Mouse (Mus musculus): Measurements from ENCODE around the gene Gm3952. TPM values are rescaled to one million over a fixed set of nuclear protein-coding genes. Genes with fewer than 3 reads are reported as not detected.

Gene Gm3952
- polyA plus RNA-seq (2016; fragmentation: Nextera tagmentation; extraction: Ambion mirVana): not detected in 2 replicates

GRCm38 (mm10) chr8:128798594-128798993 lies at the start of gene Gm3952:
Gene Gm3952, minus strand, starts transcription at chr8:128798694.
- Histone ChIP-seq H3K36me3 (no peaks in the 10 kb centered on the region), H3K4me1 (replicated peaks) (no peaks in the 10 kb centered on the region), H3K27me3 (replicated peaks) (no peaks in the 10 kb centered on the region), H3K27ac (ENCODE audit: poor library complexity, severe bottlenecking) (no peak within 1 kb of the TSS), H3K9ac (no peak within 1 kb of the TSS), H3K4me2 (no peak within 1 kb of the TSS), H3K9me3 (replicated peaks) (no peaks in the 10 kb centered on the region), H3K4me3 (no peak within 1 kb of the TSS)
- ATAC-seq (ENCODE audit: insufficient number of reproducible peaks, low FRiP score): no peak
- 68% methylated on average over 1 of the region's 1 CpGs for WGBS

DNA sequence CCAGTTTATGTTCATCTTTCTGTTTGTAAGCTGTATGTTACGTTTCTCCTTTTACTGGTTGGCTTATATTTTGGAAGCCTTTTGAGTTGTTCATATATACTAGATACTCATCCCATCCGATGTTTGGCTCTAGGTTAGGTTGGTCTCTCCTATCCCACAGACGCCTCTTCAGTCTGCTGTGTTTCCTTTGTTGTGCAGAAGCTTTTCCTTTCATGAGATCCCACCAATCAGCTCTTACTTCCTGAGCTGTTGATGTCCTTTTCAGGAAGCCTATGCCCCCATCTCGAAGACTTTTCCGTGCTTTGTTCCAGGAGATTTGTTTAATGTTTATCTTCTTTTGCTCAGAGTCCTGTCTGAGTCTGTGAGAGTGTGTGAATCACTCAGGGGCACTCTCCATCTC lies 45.3 kb upstream of the Gm3952 start:
- no peak overlapping the region for H3K4me3 ChIP-seq
- H3K4me1 ChIP-seq (replicated peaks): no peaks in the 10 kb centered on the region
- no peaks in the 10 kb centered on the region for H3K27me3 ChIP-seq (replicated peaks)
- 47% methylated on average over 5 of the region's 5 CpGs for WGBS
- ATAC-seq (ENCODE audit: insufficient number of reproducible peaks, low FRiP score): no peak
- no peak overlapping the region for H3K9ac ChIP-seq
- no peak overlapping the region for H3K27ac ChIP-seq (ENCODE audit: poor library complexity, severe bottlenecking)
- no peaks in the 10 kb centered on the region for H3K9me3 ChIP-seq (replicated peaks)
- H3K4me2 ChIP-seq: no peak overlapping the region
- H3K36me3 ChIP-seq: no peaks in the 10 kb centered on the region

- Histone ChIP-seq H3K4me1 (replicated peaks) (no peaks in the 10 kb centered on the region), H3K27me3 (replicated peaks) (no peaks in the 10 kb centered on the region), H3K9me3 (replicated peaks) (no peaks in the 10 kb centered on the region), H3K4me3 (no peak overlapping the region), H3K27ac (ENCODE audit: poor library complexity, severe bottlenecking) (no peak overlapping the region), H3K4me2 (no peak overlapping the region), H3K36me3 (no peaks in the 10 kb centered on the region), H3K9ac (no peak overlapping the region)
- no peak for ATAC-seq (ENCODE audit: insufficient number of reproducible peaks, low FRiP score)
- whole genome bisulfite sequencing: 70% methylated on average over 4 of the region's 4 CpGs
These were observed 14.0 kb upstream of the Gm3952 start for GRCm38 (mm10) chr8:128812521-128812920.

DNA sequence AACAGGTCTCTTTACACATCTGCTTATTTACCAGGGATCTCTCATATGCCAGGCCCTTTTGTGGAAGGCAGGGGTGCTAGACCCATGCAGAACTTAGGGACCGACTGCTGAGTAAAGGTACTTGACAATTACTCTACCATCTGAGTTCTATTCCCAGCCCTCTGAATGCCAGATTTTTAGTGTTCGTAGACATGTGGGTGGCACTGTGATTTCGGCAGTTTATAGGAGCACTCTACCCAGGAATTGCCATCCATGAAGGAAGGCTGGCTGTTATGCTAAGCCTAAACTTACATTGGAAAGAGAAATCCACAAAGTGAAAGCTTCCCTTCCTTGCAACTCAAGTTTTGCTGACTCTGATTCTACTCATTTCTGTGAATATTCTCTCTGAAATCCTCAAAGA lies 62.8 kb downstream of the Gm3952 start:
- H3K36me3 ChIP-seq: peaks cover 61% of the 10 kb centered on the region
- 90% methylated on average over 3 of the region's 3 CpGs for WGBS
- no peak overlapping the region for H3K9ac ChIP-seq
- H3K4me2 ChIP-seq: no peak overlapping the region
- H3K27me3 ChIP-seq (replicated peaks): no peaks in the 10 kb centered on the region
- no peaks in the 10 kb centered on the region for H3K4me1 ChIP-seq (replicated peaks)
- no peak overlapping the region for H3K27ac ChIP-seq (ENCODE audit: poor library complexity, severe bottlenecking)
- no peak for ATAC-seq (ENCODE audit: insufficient number of reproducible peaks, low FRiP score)
- H3K9me3 ChIP-seq (replicated peaks): no peaks in the 10 kb centered on the region
- no peak overlapping the region for H3K4me3 ChIP-seq

DNA sequence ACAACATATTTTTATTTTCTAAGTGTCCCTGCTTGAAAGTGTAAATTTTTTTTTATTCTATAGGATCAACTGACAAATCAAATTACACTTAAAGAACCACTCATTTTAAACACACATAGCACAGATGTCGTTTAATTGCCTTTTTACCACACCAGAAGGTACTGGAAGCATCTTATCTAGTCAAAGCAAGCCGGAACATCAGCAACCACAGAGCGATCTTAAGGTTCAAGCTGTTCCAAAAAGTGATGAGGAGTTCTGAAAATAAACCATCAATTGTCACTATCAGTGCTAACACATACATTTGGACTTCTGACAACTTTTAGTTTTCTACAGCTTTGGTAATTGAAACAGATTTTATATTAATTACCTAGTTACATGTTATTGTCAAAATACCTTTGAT lies 64.4 kb downstream of the Gm3952 start:
- Histone ChIP-seq H3K9ac (no peak overlapping the region), H3K36me3 (peaks cover 65% of the 10 kb centered on the region), H3K4me3 (no peak overlapping the region), H3K27ac (ENCODE audit: poor library complexity, severe bottlenecking) (no peak overlapping the region), H3K4me1 (replicated peaks) (no peaks in the 10 kb centered on the region), H3K9me3 (replicated peaks) (no peaks in the 10 kb centered on the region), H3K4me2 (no peak overlapping the region), H3K27me3 (replicated peaks) (no peaks in the 10 kb centered on the region)
- no peak for ATAC-seq (ENCODE audit: insufficient number of reproducible peaks, low FRiP score)
- 90% methylated on average over 3 of the region's 3 CpGs for WGBS

DNA sequence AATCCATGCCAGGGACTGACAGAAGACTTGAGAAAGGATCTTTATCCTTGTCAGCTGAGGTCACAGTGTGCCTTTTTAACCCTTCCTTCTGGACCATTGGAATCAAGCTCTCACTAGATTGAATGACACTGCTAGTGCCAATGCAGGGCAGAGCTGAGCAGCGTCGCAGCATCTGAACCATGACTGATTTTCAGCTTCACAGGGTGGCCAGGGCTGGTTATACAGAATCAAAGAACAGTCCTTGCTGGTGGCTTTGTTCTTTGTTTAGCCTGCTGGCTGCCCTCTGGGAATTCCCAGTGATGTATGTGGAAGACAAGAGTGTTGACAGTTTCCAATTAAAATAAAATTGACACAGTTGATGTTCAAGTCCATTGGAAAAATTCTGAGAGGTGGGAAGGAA lies 66.2 kb downstream of the Gm3952 start:
- no peaks in the 10 kb centered on the region for H3K27me3 ChIP-seq (replicated peaks)
- H3K27ac ChIP-seq (ENCODE audit: poor library complexity, severe bottlenecking): no peak overlapping the region
- no peaks in the 10 kb centered on the region for H3K4me1 ChIP-seq (replicated peaks)
- no peaks in the 10 kb centered on the region for H3K9me3 ChIP-seq (replicated peaks)
- ATAC-seq (ENCODE audit: insufficient number of reproducible peaks, low FRiP score): no peak
- 84% methylated on average over 2 of the region's 2 CpGs for WGBS
- H3K4me2 ChIP-seq: no peak overlapping the region
- peaks cover 57% of the 10 kb centered on the region for H3K36me3 ChIP-seq
- H3K9ac ChIP-seq: no peak overlapping the region
- no peak overlapping the region for H3K4me3 ChIP-seq

DNA sequence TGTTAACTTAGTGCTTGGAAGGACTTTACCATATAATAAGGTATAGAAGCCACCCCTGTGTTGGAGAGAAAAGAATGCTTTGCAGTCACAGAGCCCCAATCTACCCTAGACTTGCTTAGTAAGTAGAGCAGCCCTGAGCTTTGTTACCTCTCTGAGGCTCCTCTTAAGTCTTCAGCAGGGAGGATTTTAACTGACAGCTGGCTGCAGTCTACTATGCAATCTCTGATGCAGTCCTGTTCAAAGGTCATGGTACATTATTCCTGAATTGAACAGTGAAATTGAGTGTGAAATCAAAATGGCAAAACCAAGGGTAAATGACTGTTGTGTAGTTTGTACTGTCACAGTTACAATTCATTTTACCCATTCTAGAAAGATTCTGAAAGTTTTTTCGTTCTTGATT lies 71.3 kb downstream of the Gm3952 start:
- WGBS: 95% methylated on average over 1 of the region's 1 CpGs
- H3K4me1 ChIP-seq (replicated peaks): no peaks in the 10 kb centered on the region
- no peak overlapping the region for H3K4me3 ChIP-seq
- H3K9ac ChIP-seq: no peak overlapping the region
- no peak overlapping the region for H3K27ac ChIP-seq (ENCODE audit: poor library complexity, severe bottlenecking)
- H3K27me3 ChIP-seq (replicated peaks): no peaks in the 10 kb centered on the region
- peaks cover 60% of the 10 kb centered on the region for H3K36me3 ChIP-seq
- H3K4me2 ChIP-seq: no peak overlapping the region
- H3K9me3 ChIP-seq (replicated peaks): no peaks in the 10 kb centered on the region
- no peak for ATAC-seq (ENCODE audit: insufficient number of reproducible peaks, low FRiP score)

DNA sequence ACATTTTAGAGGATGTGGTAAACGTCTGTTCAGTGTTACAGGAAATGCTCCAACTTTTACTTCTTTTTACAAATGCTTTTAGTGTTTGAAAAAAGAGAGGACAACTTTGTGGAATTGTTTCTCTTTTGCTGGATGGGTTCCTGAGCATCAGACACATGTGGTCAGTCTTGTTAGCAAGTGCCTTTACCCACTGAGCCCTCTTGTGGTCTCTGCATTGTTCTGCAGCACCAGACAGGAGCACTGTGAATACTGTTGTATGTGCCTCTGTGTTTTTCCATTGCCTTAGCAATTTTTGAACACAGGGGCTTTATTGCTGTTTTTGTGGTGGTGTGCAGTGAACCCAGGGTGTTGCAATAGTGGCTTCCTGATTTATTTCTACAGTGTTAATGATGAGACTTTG lies 73.7 kb downstream of the Gm3952 start:
- H3K9me3 ChIP-seq (replicated peaks): no peaks in the 10 kb centered on the region
- WGBS: 70% methylated on average over 1 of the region's 1 CpGs
- no peak overlapping the region for H3K4me2 ChIP-seq
- no peak for ATAC-seq (ENCODE audit: insufficient number of reproducible peaks, low FRiP score)
- peaks cover 51% of the 10 kb centered on the region for H3K36me3 ChIP-seq
- H3K4me3 ChIP-seq: no peak overlapping the region
- H3K4me1 ChIP-seq (replicated peaks): no peaks in the 10 kb centered on the region
- no peak overlapping the region for H3K27ac ChIP-seq (ENCODE audit: poor library complexity, severe bottlenecking)
- no peaks in the 10 kb centered on the region for H3K27me3 ChIP-seq (replicated peaks)
- no peak overlapping the region for H3K9ac ChIP-seq

DNA sequence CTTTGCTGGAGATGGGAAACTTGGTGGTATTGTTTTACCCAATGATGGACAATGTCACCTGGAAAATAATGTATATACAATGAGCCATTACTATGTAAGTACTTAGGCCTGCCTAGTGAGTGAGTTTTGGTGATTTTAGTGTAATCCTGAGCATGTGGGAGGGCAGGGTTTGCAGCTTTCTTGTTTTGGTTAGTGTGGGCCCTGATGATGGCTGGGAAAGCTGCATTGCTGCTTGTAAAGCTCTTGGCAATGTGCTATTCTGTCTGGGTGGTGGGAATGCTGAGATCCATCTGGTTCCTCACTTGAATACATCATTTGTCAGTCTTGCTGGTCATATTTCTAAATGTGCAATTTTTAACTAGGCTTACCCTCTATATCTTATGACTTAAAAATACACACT lies 82.3 kb downstream of the Gm3952 start:
- no peaks in the 10 kb centered on the region for H3K27me3 ChIP-seq (replicated peaks)

DNA sequence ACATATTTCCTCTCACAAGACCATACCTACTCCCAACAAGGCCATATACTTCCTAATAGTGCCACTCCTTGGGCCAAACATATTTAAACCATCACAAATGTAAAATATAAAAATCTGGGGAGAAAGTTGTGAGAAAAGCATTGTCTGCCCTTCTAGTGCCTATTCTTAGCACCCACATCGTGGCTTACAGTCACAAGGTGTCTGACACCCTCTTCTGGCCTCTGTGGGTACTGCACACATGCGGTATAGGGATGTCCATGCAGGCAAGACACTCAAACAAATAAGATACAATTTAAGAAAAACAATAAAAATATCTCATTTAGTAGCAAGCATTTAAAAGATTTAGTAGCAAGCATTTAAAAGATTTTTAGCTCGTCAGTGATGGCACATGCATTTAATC lies 89.2 kb downstream of the Gm3952 start:
- H3K9ac ChIP-seq: no peak overlapping the region
- no peak overlapping the region for H3K27ac ChIP-seq (ENCODE audit: poor library complexity, severe bottlenecking)
- H3K4me3 ChIP-seq: no peak overlapping the region
- WGBS: 46% methylated on average over 3 of the region's 3 CpGs
- H3K9me3 ChIP-seq (replicated peaks): no peaks in the 10 kb centered on the region
- H3K4me2 ChIP-seq: no peak overlapping the region
- no peaks in the 10 kb centered on the region for H3K27me3 ChIP-seq (replicated peaks)
- no peaks in the 10 kb centered on the region for H3K4me1 ChIP-seq (replicated peaks)
- peaks cover 56% of the 10 kb centered on the region for H3K36me3 ChIP-seq
- ATAC-seq (ENCODE audit: insufficient number of reproducible peaks, low FRiP score): no peak

More for the DNA sequence above, 82.3 kb downstream of the Gm3952 start:
- no peaks in the 10 kb centered on the region for H3K4me1 ChIP-seq (replicated peaks)
- no peak overlapping the region for H3K4me2 ChIP-seq
- H3K9me3 ChIP-seq (replicated peaks): no peaks in the 10 kb centered on the region
- ATAC-seq (ENCODE audit: insufficient number of reproducible peaks, low FRiP score): no peak
- no peak overlapping the region for H3K9ac ChIP-seq
- H3K4me3 ChIP-seq: no peak overlapping the region
- no peak overlapping the region for H3K27ac ChIP-seq (ENCODE audit: poor library complexity, severe bottlenecking)
- peaks cover 65% of the 10 kb centered on the region for H3K36me3 ChIP-seq

- Histone ChIP-seq H3K36me3 (peaks cover 27% of the 10 kb centered on the region), H3K9ac (no peak overlapping the region), H3K27ac (ENCODE audit: poor library complexity, severe bottlenecking) (no peak overlapping the region), H3K27me3 (replicated peaks) (no peaks in the 10 kb centered on the region), H3K4me3 (no peak overlapping the region), H3K4me2 (no peak overlapping the region), H3K4me1 (replicated peaks) (peaks cover 20% of the 10 kb centered on the region), H3K9me3 (replicated peaks) (no peaks in the 10 kb centered on the region)
- 88% methylated on average over 2 of the region's 2 CpGs for WGBS
- ATAC-seq (ENCODE audit: insufficient number of reproducible peaks, low FRiP score): no peak
These were observed 93.7 kb downstream of the Gm3952 start for GRCm38 (mm10) chr8:128704836-128705235.

- peaks cover 20% of the 10 kb centered on the region for H3K4me1 ChIP-seq (replicated peaks)
- 78% methylated on average over 1 of the region's 1 CpGs for WGBS
- ATAC-seq (ENCODE audit: insufficient number of reproducible peaks, low FRiP score): no peak
- no peak overlapping the region for H3K4me3 ChIP-seq
- no peaks in the 10 kb centered on the region for H3K9me3 ChIP-seq (replicated peaks)
- H3K27ac ChIP-seq (ENCODE audit: poor library complexity, severe bottlenecking): no peak overlapping the region
- H3K9ac ChIP-seq: no peak overlapping the region
- H3K4me2 ChIP-seq: no peak overlapping the region
- no peaks in the 10 kb centered on the region for H3K27me3 ChIP-seq (replicated peaks)
- peaks cover 27% of the 10 kb centered on the region for H3K36me3 ChIP-seq
These were observed 94.1 kb downstream of the Gm3952 start for GRCm38 (mm10) chr8:128704376-128704775.
